Mouse (Mus musculus) Patski (cell line): ENCODE measurements around the gene AC124502.3. TPM values are rescaled to one million over a fixed set of nuclear protein-coding genes. Genes with fewer than 3 reads are reported as not detected.

Experiments
- ATAC-seq: fragments of 100-300 bp; one replicate; pipeline ENCODE4 v1.8.0; 2021
- CTCF ChIA-PET: fragments of 350-600 bp; sonication (Branson Sonifier 250); formaldehyde crosslinking; loops from one replicate; lab custom pipeline; 2022; ENCODE audit warnings: inconsistent platforms; lab: Charles Lee
- POLR2A ChIA-PET: fragments of 350-600 bp; sonication (Branson Sonifier 250); formaldehyde crosslinking; loops from one replicate; lab custom pipeline; 2022; ENCODE audit warnings: antibody characterized with exemption, inconsistent platforms; lab: Charles Lee
- DNase-seq: peaks from one replicate; pipeline ENCODE4 v3.0.0-alpha.2; 2011; ENCODE audit warnings: low read depth, low spot score
- H3K27me3 ChIP-seq: fragments of 371-371 bp; one replicate; pipeline ENCODE4 v1.5.1; 2021
- CTCF ChIP-seq: fragments of 100-300 bp; IDR thresholded peaks from one replicate; pipeline ENCODE4 v1.5.1; 2021
- in situ Hi-C: fragments of 300-500 bp; cut with MboI; formaldehyde crosslinking; loops from 3 replicates; pipeline ENCODE4 v1.11.1; 2018; ENCODE audit warnings: low pct_unique_long_range_greater_than_20kb, mixed read lengths
- polyA plus RNA-seq: library from polyadenylated mRNA; unstranded; gene quantifications from one replicate; pipeline ENCODE4 v1.2.3, GENCODE M21; 2021

The AC124502.3 gene
- polyA plus RNA-seq, 1 experiment from 2014 or later, result 1.7 TPM

GRCm38 (mm10) chr19:5098363-5099143, 59.9 kb downstream of the AC124502.3 start, which contains the start of gene Cnih2:
Gene Cnih2, minus strand, starts transcription at chr19:5098521.
- no peak for ATAC-seq
- no peak for DNase-seq
- no peaks in the 10 kb centered on the region for H3K27me3 ChIP-seq
- CTCF ChIA-PET, result no interaction called here
- in situ Hi-C loops, result no loop called here
- POLR2A ChIA-PET, result no interaction called here
- no peak for TF ChIP-seq CTCF

Other genes starting within 250 kb of the AC124502.3 start
- 42.3 TPM for gene Rbm4, start 245.0 kb upstream of the AC124502.3 start, polyA plus RNA-seq
- 9.9 TPM for gene Gm21992, start 227.3 kb upstream of the AC124502.3 start, polyA plus RNA-seq
- gene Rbm14, start 227.3 kb upstream of the AC124502.3 start, polyA plus RNA-seq, result 36.5 TPM
- 133 TPM for gene Ccs, start 199.6 kb upstream of the AC124502.3 start, polyA plus RNA-seq
- gene Ccdc87, start 199.5 kb upstream of the AC124502.3 start, polyA plus RNA-seq, result 0.26 TPM
- 79.4 TPM for gene Ctsf, start 183.8 kb upstream of the AC124502.3 start, polyA plus RNA-seq
- 0.10 TPM for gene Actn3, start 161.0 kb upstream of the AC124502.3 start, polyA plus RNA-seq
- gene Zdhhc24, start 160.2 kb upstream of the AC124502.3 start, polyA plus RNA-seq, result 17.2 TPM
- 20.3 TPM for gene Bbs1, start 132.3 kb upstream of the AC124502.3 start, polyA plus RNA-seq
- 91.0 TPM for gene Dpp3, start 110.6 kb upstream of the AC124502.3 start, polyA plus RNA-seq
- 7.4 TPM for gene Peli3, start 95.8 kb upstream of the AC124502.3 start, polyA plus RNA-seq
- 106 TPM for gene Mrpl11, start 76.7 kb upstream of the AC124502.3 start, polyA plus RNA-seq
- gene Npas4, start 48.6 kb upstream of the AC124502.3 start, polyA plus RNA-seq, result 0.18 TPM
- gene Slc29a2, start 15.0 kb upstream of the AC124502.3 start, polyA plus RNA-seq, result 15.8 TPM
- 82.4 TPM for gene B4gat1, start 65 bp upstream of the AC124502.3 start, polyA plus RNA-seq
- gene Brms1, start 2.5 kb downstream of the AC124502.3 start, polyA plus RNA-seq, result 56.8 TPM
- gene Rin1, start 11.6 kb downstream of the AC124502.3 start, polyA plus RNA-seq, result 39.4 TPM
- 0.44 TPM for gene Cd248, start 29.2 kb downstream of the AC124502.3 start, polyA plus RNA-seq
- 0.39 TPM for gene Tmem151a, start 46.6 kb downstream of the AC124502.3 start, polyA plus RNA-seq
- 68.6 TPM for gene Yif1a, start 49.6 kb downstream of the AC124502.3 start, polyA plus RNA-seq
- gene Cnih2, start 59.6 kb downstream of the AC124502.3 start, polyA plus RNA-seq, result 2.5 TPM
- 237 TPM for gene Rab1b, start 68.2 kb downstream of the AC124502.3 start, polyA plus RNA-seq
- 84.0 TPM for gene Klc2, start 79.7 kb downstream of the AC124502.3 start, polyA plus RNA-seq
- 23.8 TPM for gene Pacs1, start 234.2 kb downstream of the AC124502.3 start, polyA plus RNA-seq